Mouse (Mus musculus) forebrain, embryonic 13.5 days (tissue): ENCODE measurements at regions not wholly inside any gene's neighbourhood (a gene's known extent, or its start where the extent isn't known, plus 50 kb on each side); places are given as distances from the start of the nearest gene placed in this dataset.

ENCODE experiments used
- ATAC-seq: fragments of 200-750 bp; cut with Nextera tagmentation; 2 replicates; pipeline ENCODE4 v1.8.0; 2017
- H3K27ac ChIP-seq: fragments of 300-500 bp; sonication (generic); 2 replicates; pipeline ENCODE4 v1.5.1; 2015; ENCODE audit warnings: inconsistent platforms, mild to moderate bottlenecking, moderate library complexity
- H3K27me3 ChIP-seq: fragments of 300-500 bp; sonication (generic); 2 replicates; pipeline ENCODE4 v1.6.1; 2015; ENCODE audit warnings: mild to moderate bottlenecking, inconsistent platforms
- H3K36me3 ChIP-seq: fragments of 300-500 bp; sonication (generic); 2 replicates; pipeline ENCODE4 v1.6.1; 2015; ENCODE audit warnings: mild to moderate bottlenecking, inconsistent platforms; ENCODE audit not compliant: poor library complexity, severe bottlenecking
- H3K4me1 ChIP-seq: fragments of 300-500 bp; sonication (generic); 2 replicates; pipeline ENCODE4 v1.6.1; 2015; ENCODE audit warnings: inconsistent platforms
- H3K4me2 ChIP-seq: fragments of 300-500 bp; sonication (generic); 2 replicates; pipeline ENCODE4 v1.6.1; 2015; ENCODE audit warnings: inconsistent platforms, mild to moderate bottlenecking, moderate library complexity
- H3K4me3 ChIP-seq: fragments of 300-500 bp; sonication (generic); 2 replicates; pipeline ENCODE4 v1.5.1; 2015; ENCODE audit warnings: mild to moderate bottlenecking, inconsistent platforms
- H3K9ac ChIP-seq: fragments of 300-500 bp; sonication (generic); 2 replicates; pipeline ENCODE4 v1.6.1; 2015; ENCODE audit warnings: mild to moderate bottlenecking, inconsistent platforms
- H3K9me3 ChIP-seq: fragments of 300-500 bp; sonication (generic); replicated peaks from 2 replicates; pipeline ENCODE4 v1.6.1; 2016; ENCODE audit warnings: inconsistent platforms
- WGBS: fragments of 180-500 bp; shearing (Covaris S2); methylation state at CpG from one replicate; pipeline ENCODE4 v1.1.7; 2015; 5-methylcytosine and 5-hydroxymethylcytosine counted together

DNA sequence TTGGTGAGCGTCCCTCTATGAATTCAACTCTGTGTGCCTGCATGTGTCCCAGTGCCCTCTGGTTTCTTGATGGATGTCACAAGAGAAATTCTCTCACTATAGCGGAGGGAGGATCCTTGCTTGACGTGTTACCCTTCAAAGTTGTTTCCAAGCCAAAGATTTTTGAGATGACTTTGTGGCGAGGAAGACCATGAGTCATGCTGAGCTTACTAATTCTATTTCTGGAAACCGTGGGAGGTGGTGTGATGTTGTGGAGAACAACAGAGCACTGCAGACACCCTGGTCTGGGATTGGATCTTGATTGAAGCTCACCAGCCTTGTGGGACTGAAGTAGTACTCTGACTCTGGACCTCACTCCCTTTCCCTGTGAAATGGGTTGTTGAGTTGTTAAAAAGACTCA is 190.0 kb upstream of the Trib2 start:
- Histone ChIP-seq H3K9me3 (no peaks in the 10 kb centered on the region), H3K4me1 (peaks cover 15% of the 10 kb centered on the region), H3K27ac (no peak overlapping the region), H3K27me3 (no peaks in the 10 kb centered on the region), H3K4me2 (no peak overlapping the region), H3K36me3 (no peaks in the 10 kb centered on the region), H3K9ac (no peak overlapping the region), H3K4me3 (no peak overlapping the region)
- whole genome bisulfite sequencing, result 92% methylated on average over 5 of the region's 5 CpGs
- no peak for ATAC-seq

DNA sequence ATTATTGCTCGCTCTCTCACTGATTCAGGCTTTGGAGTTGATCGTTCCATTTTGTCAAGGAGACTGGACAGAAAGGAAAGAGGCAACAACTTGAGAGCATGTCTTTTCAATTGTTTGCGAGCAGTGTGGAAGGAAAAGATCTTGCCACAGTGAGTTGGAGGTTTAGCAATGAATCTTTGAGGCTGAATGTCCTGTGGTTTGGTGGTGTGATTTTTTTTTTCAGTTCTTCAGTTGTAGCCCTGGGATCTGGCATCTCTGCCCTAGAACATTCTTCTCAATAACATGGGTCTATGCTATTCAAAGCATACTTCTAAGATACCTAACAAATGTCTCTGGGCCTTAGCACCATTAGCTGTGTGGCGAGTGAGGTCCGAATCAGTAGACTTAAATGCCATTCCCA is 189.6 kb upstream of the Trib2 start:
- Histone ChIP-seq H3K9me3 (no peaks in the 10 kb centered on the region), H3K27ac (no peak overlapping the region), H3K9ac (no peak overlapping the region), H3K4me2 (no peak overlapping the region), H3K36me3 (no peaks in the 10 kb centered on the region), H3K27me3 (no peaks in the 10 kb centered on the region), H3K4me1 (peaks cover 15% of the 10 kb centered on the region), H3K4me3 (no peak overlapping the region)
- whole genome bisulfite sequencing, result 94% methylated on average over 5 of the region's 5 CpGs
- no peak for ATAC-seq

DNA sequence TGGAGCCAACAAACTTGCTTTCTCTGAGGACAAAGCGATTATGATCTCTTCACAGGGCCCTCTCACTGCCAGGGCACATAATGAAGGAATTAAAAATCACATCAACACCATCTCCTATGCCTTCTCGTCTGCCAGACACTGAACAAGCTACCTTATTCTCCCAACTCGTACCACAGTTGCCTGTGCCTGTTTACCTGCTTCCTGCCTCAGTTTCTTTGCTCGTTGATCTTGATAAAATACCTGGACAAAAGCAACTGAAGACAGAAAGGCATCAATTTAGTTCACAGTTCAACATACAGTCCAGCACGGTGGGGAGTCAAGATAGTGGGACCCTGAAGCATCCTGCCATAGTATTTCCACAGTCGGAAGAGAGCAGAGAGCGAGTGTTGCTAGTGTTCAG is 185.1 kb upstream of the Trib2 start:
- Histone ChIP-seq H3K4me1 (no peaks in the 10 kb centered on the region), H3K4me3 (no peak overlapping the region), H3K9ac (no peak overlapping the region), H3K9me3 (no peaks in the 10 kb centered on the region), H3K36me3 (no peaks in the 10 kb centered on the region), H3K4me2 (no peak overlapping the region), H3K27me3 (no peaks in the 10 kb centered on the region), H3K27ac (no peak overlapping the region)
- no peak for ATAC-seq
- WGBS, result 90% methylated on average over 7 of the region's 7 CpGs

DNA sequence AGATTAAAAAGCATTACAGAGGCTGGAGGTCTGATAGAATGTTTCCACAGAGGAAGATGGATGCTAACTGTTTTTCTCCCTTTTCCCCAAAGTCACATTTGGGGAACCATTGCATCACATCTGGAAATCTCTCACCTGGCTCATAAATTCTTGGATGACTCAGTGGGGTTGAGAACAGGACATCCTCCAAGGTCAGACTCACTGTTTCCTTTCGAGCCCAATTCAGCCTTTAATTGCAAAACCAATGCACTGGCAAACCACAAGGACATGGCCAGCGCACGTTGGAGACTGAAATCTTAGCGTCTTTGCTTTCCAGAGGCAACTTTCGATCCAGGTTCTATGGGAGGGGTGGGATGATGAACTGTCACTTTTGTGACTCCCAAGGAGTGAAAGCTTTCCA is 184.5 kb upstream of the Trib2 start:
- no peak overlapping the region for H3K4me3 ChIP-seq
- H3K4me2 ChIP-seq, result no peak overlapping the region
- no peaks in the 10 kb centered on the region for H3K27me3 ChIP-seq
- no peaks in the 10 kb centered on the region for H3K9me3 ChIP-seq
- no peak overlapping the region for H3K27ac ChIP-seq
- WGBS, result 88% methylated on average over 5 of the region's 5 CpGs
- no peak overlapping the region for H3K9ac ChIP-seq
- H3K4me1 ChIP-seq, result no peaks in the 10 kb centered on the region
- H3K36me3 ChIP-seq, result no peaks in the 10 kb centered on the region
- no peak for ATAC-seq

DNA sequence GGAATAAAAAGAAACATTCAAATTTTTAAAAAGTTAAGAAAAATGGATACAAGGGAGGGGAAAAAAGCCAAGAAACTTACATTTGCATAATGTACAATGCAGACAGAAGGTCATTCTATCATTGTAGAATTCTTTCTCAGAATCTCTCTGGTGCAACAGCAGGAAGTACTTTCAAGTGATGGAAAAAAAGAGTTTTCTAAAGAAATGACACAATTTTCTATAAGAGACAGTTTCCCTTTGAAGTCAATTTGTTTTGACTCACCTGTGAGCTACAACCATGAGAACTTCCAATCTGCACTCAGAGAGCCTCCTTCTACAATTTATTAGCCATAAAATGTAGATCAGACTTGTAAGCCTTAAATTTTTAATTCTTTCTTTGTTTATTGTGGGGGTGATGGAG is 181.6 kb upstream of the Trib2 start:
- no peaks in the 10 kb centered on the region for H3K9me3 ChIP-seq
- H3K9ac ChIP-seq, result no peak overlapping the region
- no peaks in the 10 kb centered on the region for H3K27me3 ChIP-seq
- H3K4me1 ChIP-seq, result no peaks in the 10 kb centered on the region
- no peak overlapping the region for H3K27ac ChIP-seq
- H3K4me3 ChIP-seq, result no peak overlapping the region
- no peak for ATAC-seq
- no peak overlapping the region for H3K4me2 ChIP-seq
- H3K36me3 ChIP-seq, result no peaks in the 10 kb centered on the region

DNA sequence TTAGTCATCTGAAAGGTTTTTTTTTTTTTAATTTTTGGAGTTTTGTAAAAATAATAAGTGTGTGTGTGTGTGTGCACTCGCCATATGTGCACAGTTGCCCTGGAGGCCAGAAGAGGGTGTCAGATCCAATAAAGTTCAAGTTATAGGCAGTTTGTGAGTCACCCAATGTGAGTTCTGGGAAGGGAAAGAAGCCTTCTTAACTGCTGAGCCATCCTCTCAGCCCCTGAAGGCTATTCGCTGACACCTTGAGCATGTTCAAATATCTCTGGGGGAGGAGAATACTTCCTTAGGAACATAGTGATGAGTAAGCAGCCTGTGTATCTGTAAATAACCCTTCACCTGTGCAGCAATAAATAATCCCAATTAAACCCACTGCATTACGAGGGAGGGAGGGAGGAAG is 177.1 kb upstream of the Trib2 start:
- no peak for ATAC-seq
- Histone ChIP-seq H3K36me3 (no peaks in the 10 kb centered on the region), H3K27ac (no peak overlapping the region), H3K9ac (no peak overlapping the region), H3K4me2 (no peak overlapping the region), H3K4me3 (no peak overlapping the region), H3K27me3 (no peaks in the 10 kb centered on the region), H3K9me3 (no peaks in the 10 kb centered on the region), H3K4me1 (no peaks in the 10 kb centered on the region)
- WGBS, result 79% methylated on average over 3 of the region's 3 CpGs

DNA sequence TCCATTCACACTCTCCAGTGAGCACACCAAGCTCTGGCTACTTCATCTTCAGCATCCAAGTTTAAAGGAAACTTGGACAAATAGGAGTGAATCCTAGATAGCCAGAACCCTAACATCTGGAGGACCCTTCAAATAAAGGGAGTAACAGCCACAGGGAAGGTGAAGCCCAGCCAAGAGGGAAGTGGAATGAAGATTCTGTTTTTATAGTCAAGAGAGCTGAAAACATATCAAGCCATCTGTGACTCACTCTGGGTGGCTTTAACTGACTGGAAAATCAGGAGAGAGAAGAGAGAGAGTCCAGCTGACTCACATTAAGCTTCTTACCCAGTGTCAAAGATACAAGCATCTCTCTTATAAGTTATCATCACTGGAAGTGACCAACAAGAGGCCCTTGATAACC is 169.6 kb upstream of the Trib2 start:
- Histone ChIP-seq H3K4me3 (no peak overlapping the region), H3K27ac (no peak overlapping the region), H3K4me2 (no peak overlapping the region), H3K27me3 (no peaks in the 10 kb centered on the region), H3K36me3 (no peaks in the 10 kb centered on the region), H3K9ac (no peak overlapping the region), H3K9me3 (no peaks in the 10 kb centered on the region), H3K4me1 (no peaks in the 10 kb centered on the region)
- ATAC-seq, result no peak

DNA sequence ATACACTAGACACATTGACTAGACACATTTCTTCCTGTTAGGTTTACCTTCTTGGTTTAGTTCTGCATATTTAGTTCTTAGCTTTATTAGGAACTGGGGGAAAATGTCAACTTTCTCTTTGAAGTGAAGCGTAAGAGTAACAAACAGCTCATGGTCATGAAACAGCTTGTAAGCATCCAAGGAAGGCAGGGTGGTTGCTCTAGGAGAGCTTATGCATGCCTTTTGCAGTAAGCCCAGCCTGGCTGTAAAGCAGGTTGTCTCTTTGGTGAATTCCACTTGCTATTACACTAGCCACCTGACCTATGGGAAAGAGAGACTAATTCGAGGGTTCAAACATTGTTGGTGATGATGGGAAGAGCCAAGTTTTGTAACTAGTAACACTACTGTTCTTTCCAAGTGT is 168.9 kb upstream of the Trib2 start:
- Histone ChIP-seq H3K27ac (no peak overlapping the region), H3K36me3 (no peaks in the 10 kb centered on the region), H3K9ac (no peak overlapping the region), H3K9me3 (no peaks in the 10 kb centered on the region), H3K27me3 (no peaks in the 10 kb centered on the region), H3K4me2 (no peak overlapping the region), H3K4me3 (no peak overlapping the region), H3K4me1 (no peaks in the 10 kb centered on the region)
- WGBS, result 90% methylated on average over 2 of the region's 2 CpGs
- no peak for ATAC-seq

DNA sequence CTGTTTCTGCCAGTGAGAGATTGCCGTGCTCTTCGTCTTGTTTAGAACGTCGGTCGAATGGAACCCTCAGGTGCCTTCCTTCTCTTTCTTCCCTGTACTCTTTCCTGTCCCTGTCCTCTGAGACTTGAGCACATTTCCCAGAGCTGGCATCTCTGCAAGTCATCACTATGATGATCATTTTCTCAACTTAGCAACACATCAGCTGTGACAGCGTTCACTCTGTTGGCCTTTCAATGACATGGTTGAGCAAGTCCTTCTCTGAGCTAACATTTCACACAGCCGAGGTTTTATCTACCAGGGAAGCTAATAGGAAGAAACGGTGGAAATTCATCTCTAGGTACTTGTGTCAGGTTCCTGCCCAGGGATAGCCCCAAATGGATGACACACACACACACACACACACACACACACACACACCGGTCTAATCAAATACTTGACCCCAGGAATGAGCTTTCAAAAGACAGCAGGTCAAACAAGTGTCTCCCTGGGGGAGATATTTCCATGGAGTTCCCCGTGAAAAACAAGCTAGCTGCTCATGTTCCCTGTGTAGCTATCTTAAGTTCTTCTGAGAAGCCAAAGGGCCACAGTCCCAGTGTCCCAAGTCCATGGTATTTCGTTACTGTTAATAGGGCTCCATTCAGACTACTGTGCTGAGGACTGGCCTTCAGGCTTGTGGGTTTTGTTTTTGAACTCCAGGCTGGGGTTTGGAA is 167.0 kb upstream of the Trib2 start:
- Histone ChIP-seq H3K4me3 (no peak overlapping the region), H3K9ac (no peak overlapping the region), H3K9me3 (no peaks in the 10 kb centered on the region), H3K36me3 (no peaks in the 10 kb centered on the region), H3K27me3 (no peaks in the 10 kb centered on the region), H3K4me1 (no peaks in the 10 kb centered on the region), H3K27ac (no peak overlapping the region), H3K4me2 (no peak overlapping the region)
- no peak for ATAC-seq
- WGBS, result 92% methylated on average over 11 of the region's 11 CpGs

DNA sequence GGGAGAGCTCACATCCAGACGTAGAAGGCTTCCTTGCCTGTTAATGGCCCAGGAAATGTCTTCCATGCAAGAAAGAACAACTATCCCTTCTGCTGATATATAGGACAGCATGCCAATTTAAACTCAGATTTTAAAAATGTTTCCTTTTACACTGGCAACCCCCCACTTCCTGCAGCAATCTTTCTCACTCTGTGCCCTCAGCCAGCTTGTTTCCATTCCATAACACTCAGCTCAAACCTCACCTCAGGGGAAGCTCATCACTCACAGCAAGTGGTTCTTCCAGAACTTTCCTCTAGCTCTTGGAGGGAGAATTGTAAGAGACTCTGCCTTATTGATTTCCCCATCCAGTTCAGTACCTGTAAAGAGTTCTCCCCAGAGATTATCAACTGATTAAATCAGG is 165.0 kb upstream of the Trib2 start:
- no peaks in the 10 kb centered on the region for H3K36me3 ChIP-seq
- no peak overlapping the region for H3K27ac ChIP-seq
- H3K27me3 ChIP-seq, result no peaks in the 10 kb centered on the region
- no peak for ATAC-seq
- no peak overlapping the region for H3K4me3 ChIP-seq
- 50% methylated on average over 1 of the region's 1 CpGs for WGBS
- H3K9ac ChIP-seq, result no peak overlapping the region
- no peaks in the 10 kb centered on the region for H3K9me3 ChIP-seq
- H3K4me1 ChIP-seq, result no peaks in the 10 kb centered on the region
- H3K4me2 ChIP-seq, result no peak overlapping the region

DNA sequence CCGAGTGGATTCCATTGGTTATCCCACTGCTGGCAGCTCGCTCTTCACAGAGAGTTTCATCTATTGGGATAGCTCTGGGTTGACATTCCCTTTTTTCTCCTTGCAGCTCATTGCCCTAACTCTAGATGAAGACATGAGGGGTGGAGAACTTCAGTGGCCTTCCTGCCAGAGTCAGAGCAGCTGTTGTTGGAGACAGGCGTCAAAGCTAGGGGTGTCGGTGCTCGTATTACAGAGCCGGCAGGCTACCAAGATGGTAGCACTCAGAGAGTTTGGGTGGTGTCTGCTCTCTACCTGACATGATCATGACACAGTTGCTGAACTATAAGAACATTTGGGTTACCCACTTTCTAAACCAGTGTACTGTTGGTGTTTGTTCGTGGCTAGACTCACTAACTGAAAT is 162.5 kb upstream of the Trib2 start:
- Histone ChIP-seq H3K27me3 (no peaks in the 10 kb centered on the region), H3K4me3 (no peak overlapping the region), H3K36me3 (no peaks in the 10 kb centered on the region), H3K9me3 (no peaks in the 10 kb centered on the region), H3K27ac (no peak overlapping the region), H3K4me1 (no peaks in the 10 kb centered on the region), H3K4me2 (no peak overlapping the region), H3K9ac (no peak overlapping the region)
- ATAC-seq, result no peak
- 94% methylated on average over 7 of the region's 7 CpGs for WGBS

DNA sequence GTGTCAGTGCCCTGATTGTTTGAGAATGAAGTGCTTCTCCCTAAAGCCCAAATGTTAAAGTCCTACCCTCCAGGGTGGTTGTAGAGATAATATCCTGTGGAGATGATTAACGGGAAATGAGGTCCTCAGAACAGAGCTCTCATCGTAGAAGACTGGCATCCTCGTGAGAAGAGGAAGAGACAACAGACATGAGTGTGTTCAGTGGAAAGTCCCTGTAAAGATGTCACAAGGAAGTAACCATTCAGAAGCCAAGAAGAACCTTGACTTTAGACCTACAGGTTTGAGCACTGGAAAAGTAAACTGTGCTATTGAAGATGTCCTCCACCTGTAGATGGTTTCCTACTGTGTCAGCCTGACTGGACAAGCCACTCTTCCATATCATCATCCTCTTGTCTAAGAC is 155.1 kb upstream of the Trib2 start:
- H3K36me3 ChIP-seq, result no peaks in the 10 kb centered on the region
- no peak overlapping the region for H3K27ac ChIP-seq
- H3K4me3 ChIP-seq, result no peak overlapping the region
- ATAC-seq, result no peak
- H3K4me2 ChIP-seq, result no peak overlapping the region
- no peaks in the 10 kb centered on the region for H3K9me3 ChIP-seq
- H3K9ac ChIP-seq, result no peak overlapping the region
- no peaks in the 10 kb centered on the region for H3K4me1 ChIP-seq
- WGBS, result 87% methylated on average over 3 of the region's 3 CpGs
- no peaks in the 10 kb centered on the region for H3K27me3 ChIP-seq

DNA sequence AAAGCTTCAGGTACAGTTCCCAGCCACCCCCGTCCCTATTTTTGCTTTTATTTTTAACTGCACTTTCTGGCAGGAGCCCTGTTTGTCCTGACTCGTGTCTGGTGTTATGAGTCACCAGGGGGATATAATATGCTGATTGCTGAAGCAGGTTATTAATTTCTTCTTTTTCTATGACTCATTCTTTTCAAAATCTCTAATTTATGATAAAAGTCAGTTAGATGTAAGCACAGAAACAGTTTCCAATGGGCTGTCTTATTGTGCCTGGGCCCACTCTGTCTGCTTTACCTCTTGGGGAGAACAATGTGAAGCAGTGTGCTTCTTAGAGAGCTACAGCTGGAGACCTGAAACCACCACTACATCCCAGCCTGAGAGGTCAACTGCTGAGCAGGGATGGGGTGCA is 153.5 kb upstream of the Trib2 start:
- Histone ChIP-seq H3K9ac (no peak overlapping the region), H3K36me3 (no peaks in the 10 kb centered on the region), H3K4me3 (no peak overlapping the region), H3K9me3 (no peaks in the 10 kb centered on the region), H3K27me3 (no peaks in the 10 kb centered on the region), H3K4me1 (no peaks in the 10 kb centered on the region), H3K4me2 (no peak overlapping the region), H3K27ac (no peak overlapping the region)
- ATAC-seq, result no peak
- WGBS, result 80% methylated on average over 2 of the region's 2 CpGs
